Mouse (Mus musculus): ENCODE data around the gene Wiz. TPM values are rescaled to one million over a fixed set of nuclear protein-coding genes. Genes with fewer than 3 reads are reported as not detected.

Gene Wiz
- polyA plus RNA-seq, 1 experiment, result 21.0 TPM

- TF ChIP-seq POLR2AphosphoS2 (IDR thresholded peaks at IDR 0.05; ENCODE audit: insufficient read length, low read depth) (no peak), TCF12 (IDR thresholded peaks at IDR 0.05; ENCODE audit: insufficient read depth, poor library complexity, severe bottlenecking) (no peak), POLR2A (IDR thresholded peaks at IDR 0.05; ENCODE audit: insufficient read length, low read depth) (no peak), CEBPB (IDR thresholded peaks at IDR 0.05; ENCODE audit: insufficient read depth, poor library complexity, severe bottlenecking) (no peak), MAX (IDR thresholded peaks at IDR 0.05; ENCODE audit: low read depth) (no peak), TCF3 (IDR thresholded peaks at IDR 0.05; ENCODE audit: insufficient read length, low read depth) (no peak), MYOD1 (IDR thresholded peaks at IDR 0.05; ENCODE audit: control insufficient read depth in 1 of 3, insufficient read length in 2 of 3, low read depth in 2 of 3) (no peak), E2F4 (IDR thresholded peaks at IDR 0.05; ENCODE audit: insufficient read depth) (no peak), USF1 (IDR thresholded peaks at IDR 0.05; ENCODE audit: low read depth) (no peak), REST (IDR thresholded peaks at IDR 0.05; ENCODE audit: insufficient read depth, insufficient read length) (no peak), SRF (IDR thresholded peaks at IDR 0.05; ENCODE audit: control insufficient read depth, insufficient read length, low read depth) (no peak), MYOG (IDR thresholded peaks at IDR 0.05; ENCODE audit: control insufficient read depth in 1 of 3, insufficient read depth in 1 of 3, insufficient read length in 2 of 3, low read depth in 2 of 3) (no peak)
- Histone ChIP-seq H3K36me3 (ENCODE audit: control insufficient read depth, insufficient read depth) (peaks cover 10% of the 10 kb centered on the region), H3K4me3 (peak overlapping the region; percentile 98), H3K27me3 (ENCODE audit: control insufficient read depth, insufficient read depth, insufficient read length) (no peaks in the 10 kb centered on the region), H3K79me2 (ENCODE audit: control insufficient read depth, insufficient read depth) (peaks cover 27% of the 10 kb centered on the region), H3ac (ENCODE audit: control insufficient read depth, insufficient read length) (no peak overlapping the region), H3K4me2 (ENCODE audit: low read depth) (peak overlapping the region; percentile 89)
Measured at GRCm38 (mm10) chr17:32351269-32351668, 38.0 kb downstream of the Wiz start.

- peaks cover 31% of the 10 kb centered on the region for H3K79me2 ChIP-seq (ENCODE audit: control insufficient read depth, insufficient read depth)
- TF ChIP-seq MAX (IDR thresholded peaks at IDR 0.05; ENCODE audit: low read depth) (no peak), TCF12 (IDR thresholded peaks at IDR 0.05; ENCODE audit: insufficient read depth, poor library complexity, severe bottlenecking) (no peak), POLR2AphosphoS2 (IDR thresholded peaks at IDR 0.05; ENCODE audit: insufficient read length, low read depth) (peak; percentile 93), CEBPB (IDR thresholded peaks at IDR 0.05; ENCODE audit: insufficient read depth, poor library complexity, severe bottlenecking) (no peak), E2F4 (IDR thresholded peaks at IDR 0.05; ENCODE audit: insufficient read depth) (no peak), SRF (IDR thresholded peaks at IDR 0.05; ENCODE audit: control insufficient read depth, insufficient read length, low read depth) (peak; percentile 54), REST (IDR thresholded peaks at IDR 0.05; ENCODE audit: insufficient read depth, insufficient read length) (no peak), POLR2A (IDR thresholded peaks at IDR 0.05; ENCODE audit: insufficient read length, low read depth) (peak; percentile 81)
- peaks cover 8% of the 10 kb centered on the region for H3K36me3 ChIP-seq (ENCODE audit: control insufficient read depth, insufficient read depth)
- H3K4me2 ChIP-seq (ENCODE audit: low read depth), result peak within 1 kb of the TSS; percentile 92
- peak within 1 kb of the TSS; percentile 40 for H3ac ChIP-seq (ENCODE audit: control insufficient read depth, insufficient read length)
- peak within 1 kb of the TSS; percentile 98 for H3K4me3 ChIP-seq
- H3K27me3 ChIP-seq (ENCODE audit: control insufficient read depth, insufficient read depth, insufficient read length), result no peaks in the 10 kb centered on the region
Measured at GRCm38 (mm10) chr17:32350382-32350983, 38.8 kb downstream of the Wiz start, which contains the start of gene Akap8l. Akap8l (minus strand) TSS chr17:32350607.

- Histone ChIP-seq H3K36me3 (ENCODE audit: control insufficient read depth, insufficient read depth) (peaks cover 2% of the 10 kb centered on the region), H3K27me3 (ENCODE audit: control insufficient read depth, insufficient read depth, insufficient read length) (no peaks in the 10 kb centered on the region), H3K4me3 (peak overlapping the region; percentile 98), H3ac (ENCODE audit: control insufficient read depth, insufficient read length) (peak overlapping the region; percentile 40), H3K79me2 (ENCODE audit: control insufficient read depth, insufficient read depth) (peaks cover 31% of the 10 kb centered on the region), H3K4me2 (ENCODE audit: low read depth) (peak overlapping the region; percentile 92)
- no peak for TF ChIP-seq MAX (IDR thresholded peaks at IDR 0.05; ENCODE audit: low read depth)
- no peak for TF ChIP-seq TCF12 (IDR thresholded peaks at IDR 0.05; ENCODE audit: insufficient read depth, poor library complexity, severe bottlenecking)
- no peak for TF ChIP-seq USF1 (IDR thresholded peaks at IDR 0.05; ENCODE audit: low read depth)
- no peak for TF ChIP-seq POLR2AphosphoS2 (IDR thresholded peaks at IDR 0.05; ENCODE audit: insufficient read length, low read depth)
- no peak for TF ChIP-seq POLR2A (IDR thresholded peaks at IDR 0.05; ENCODE audit: insufficient read length, low read depth)
- no peak for TF ChIP-seq MYOD1 (IDR thresholded peaks at IDR 0.05; ENCODE audit: control insufficient read depth in 1 of 3, insufficient read length in 2 of 3, low read depth in 2 of 3)
- no peak for TF ChIP-seq SRF (IDR thresholded peaks at IDR 0.05; ENCODE audit: control insufficient read depth, insufficient read length, low read depth)
- TF ChIP-seq CEBPB (IDR thresholded peaks at IDR 0.05; ENCODE audit: insufficient read depth, poor library complexity, severe bottlenecking), result no peak
- no peak for TF ChIP-seq E2F4 (IDR thresholded peaks at IDR 0.05; ENCODE audit: insufficient read depth)
- no peak for TF ChIP-seq REST (IDR thresholded peaks at IDR 0.05; ENCODE audit: insufficient read depth, insufficient read length)
Measured at GRCm38 (mm10) chr17:32349851-32350381, 39.3 kb downstream of the Wiz start.

GRCm38 (mm10) chr17:32349037-32349732 lies 40.1 kb downstream of the Wiz start:
- peak overlapping the region; percentile 92 for H3K4me2 ChIP-seq (ENCODE audit: low read depth)
- TF ChIP-seq REST (IDR thresholded peaks at IDR 0.05; ENCODE audit: insufficient read depth, insufficient read length) (no peak), MYOG (IDR thresholded peaks at IDR 0.05; ENCODE audit: control insufficient read depth in 1 of 3, insufficient read depth in 1 of 3, insufficient read length in 2 of 3, low read depth in 2 of 3) (no peak), TCF3 (IDR thresholded peaks at IDR 0.05; ENCODE audit: insufficient read length, low read depth) (no peak), POLR2AphosphoS2 (IDR thresholded peaks at IDR 0.05; ENCODE audit: insufficient read length, low read depth) (no peak), CEBPB (IDR thresholded peaks at IDR 0.05; ENCODE audit: insufficient read depth, poor library complexity, severe bottlenecking) (no peak), MYOD1 (IDR thresholded peaks at IDR 0.05; ENCODE audit: control insufficient read depth in 1 of 3, insufficient read length in 2 of 3, low read depth in 2 of 3) (no peak), E2F4 (IDR thresholded peaks at IDR 0.05; ENCODE audit: insufficient read depth) (no peak)
- H3ac ChIP-seq (ENCODE audit: control insufficient read depth, insufficient read length), result peak overlapping the region; percentile 40
- peak overlapping the region; percentile 98 for H3K4me3 ChIP-seq
- peaks cover 6% of the 10 kb centered on the region for H3K36me3 ChIP-seq (ENCODE audit: control insufficient read depth, insufficient read depth)
- no peaks in the 10 kb centered on the region for H3K27me3 ChIP-seq (ENCODE audit: control insufficient read depth, insufficient read depth, insufficient read length)
- H3K79me2 ChIP-seq (ENCODE audit: control insufficient read depth, insufficient read depth), result peaks cover 31% of the 10 kb centered on the region

All from myocyte (in vitro differentiated cells).